Mouse (Mus musculus) heart, adult 2 months (tissue): ENCODE results near the gene Shb. TPM values are rescaled to one million over a fixed set of nuclear protein-coding genes. Genes with fewer than 3 reads are reported as not detected.
A peak's percentile ranks its signal among the peaks of the same experiment; 100 is the strongest.

Experiments used
- DNase-seq, 2 experiments: peaks; one replicate each; pipeline ENCODE4 v3.0.0; 2021
- H3K27ac ChIP-seq: fragments of 200-600 bp; 2 replicates; pipeline ENCODE4 v1.8.1; 2022
- H3K27me3 ChIP-seq: fragments of 200-500 bp; 2 replicates; pipeline ENCODE4 v1.6.1; 2012; ENCODE audit warnings: mild to moderate bottlenecking, low read length, inconsistent platforms, mixed read lengths; ENCODE audit not compliant: control insufficient read depth, insufficient read depth
- H3K36me3 ChIP-seq: fragments of 200-500 bp; 2 replicates; pipeline ENCODE4 v1.6.1; 2012; ENCODE audit warnings: low read length, inconsistent platforms; ENCODE audit not compliant: control insufficient read depth, insufficient read depth
- H3K4me1 ChIP-seq: fragments of 200-500 bp; 2 replicates; pipeline ENCODE4 v1.6.1; 2011; ENCODE audit warnings: low read length; ENCODE audit not compliant: control insufficient read depth, insufficient read depth
- H3K4me3 ChIP-seq: fragments of 200-600 bp; 2 replicates; pipeline ENCODE4 v1.8.1; 2022
- H3K79me2 ChIP-seq: fragments of 200-500 bp; replicated peaks from 2 replicates; pipeline ENCODE4 v1.6.1; 2012; ENCODE audit warnings: mild to moderate bottlenecking, inconsistent platforms, low read length, moderate library complexity, mixed read lengths; ENCODE audit not compliant: control insufficient read depth, insufficient read depth
- H3K9ac ChIP-seq: fragments of 200-500 bp; 2 replicates; pipeline ENCODE4 v1.6.1; 2012; ENCODE audit warnings: low read depth, mild to moderate bottlenecking, control low read depth, inconsistent platforms, low read length, mixed read lengths
- CTCF ChIP-seq: fragments of 200-600 bp; IDR thresholded peaks from 2 replicates; pipeline ENCODE4 v1.8.1; 2022; ENCODE audit warnings: antibody characterized with exemption, mild to moderate bottlenecking, moderate library complexity
- EP300 ChIP-seq: fragments of 200-500 bp; IDR thresholded peaks from 2 replicates; pipeline ENCODE4 v1.6.1; 2011; ENCODE audit warnings: low read depth, low read length, control low read depth; ENCODE audit not compliant: insufficient read depth
- POLR2A ChIP-seq: fragments of 200-500 bp; IDR thresholded peaks from 2 replicates; pipeline ENCODE4 v1.6.1; 2011; ENCODE audit warnings: mild to moderate bottlenecking, low read depth, low read length, control low read depth; ENCODE audit not compliant: insufficient read depth
- WGBS: fragments of 180-500 bp; shearing (Covaris S2); methylation state at CpG from one replicate; pipeline ENCODE4 v1.1.7; 2018; 5-methylcytosine and 5-hydroxymethylcytosine counted together
- intact Hi-C: fragments of 180-260 bp; cut with DNase I; formaldehyde crosslinking; loops from one replicate; pipeline ENCODE4 v1.15.1; 2025
- polyA plus RNA-seq: library from polyadenylated mRNA; depleted of rRNA; stranded (reverse); fragments of >200 nt; gene quantifications from 2 replicates; pipeline ENCODE4 v1.2.3, GENCODE M21; 2012
- total RNA-seq, 2 experiments: library from RNA; stranded (reverse); gene quantifications; 2 replicates each; pipeline ENCODE4 v1.2.3; 2021

The Shb gene
- total and polyA plus RNA-seq, 3 experiments = 19.4 to 43.0 (median 27.2) TPM

DNA sequence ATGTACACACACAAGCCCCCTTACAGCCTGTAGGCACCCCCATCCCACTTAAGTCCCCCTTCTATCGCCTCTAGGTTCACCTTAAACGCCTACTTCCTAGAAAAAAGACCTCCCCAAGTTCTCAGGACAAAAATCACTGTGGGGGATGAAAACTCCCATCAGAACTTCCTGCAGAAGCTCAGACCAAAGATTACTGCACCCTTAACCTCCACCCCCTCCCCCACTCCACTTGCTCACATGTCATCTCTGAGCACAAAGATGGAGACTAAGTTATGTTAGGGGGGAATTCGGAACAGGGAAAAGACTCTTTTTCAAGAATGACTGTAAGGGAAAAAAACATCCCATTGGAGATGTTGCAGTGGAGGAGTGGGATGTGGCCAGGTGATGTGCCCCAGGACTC lies 6.7 kb downstream of the Shb start:
- 82% methylated on average over 3 of the region's 3 CpGs for WGBS
- intact Hi-C loops = loop anchor here (5.0 kb wide), 1 partner anchor 33 kb away; no protein-coding TSS in a partner anchor
- Histone ChIP-seq H3K36me3 (peaks cover 2% of the 10 kb centered on the region), H3K27me3 (no peaks in the 10 kb centered on the region), H3K27ac (no peak overlapping the region), H3K4me1 (peaks cover 29% of the 10 kb centered on the region), H3K79me2 (0 out of 2 replicates have a peak, but pooled peaks cover 1% of the 10 kb centered on the region), H3K4me3 (no peak overlapping the region), H3K9ac (no peak overlapping the region)
- no peak for DNase-seq
- no peak for TF ChIP-seq CTCF
- TF ChIP-seq POLR2A = no peak
- no peak for TF ChIP-seq EP300

DNA sequence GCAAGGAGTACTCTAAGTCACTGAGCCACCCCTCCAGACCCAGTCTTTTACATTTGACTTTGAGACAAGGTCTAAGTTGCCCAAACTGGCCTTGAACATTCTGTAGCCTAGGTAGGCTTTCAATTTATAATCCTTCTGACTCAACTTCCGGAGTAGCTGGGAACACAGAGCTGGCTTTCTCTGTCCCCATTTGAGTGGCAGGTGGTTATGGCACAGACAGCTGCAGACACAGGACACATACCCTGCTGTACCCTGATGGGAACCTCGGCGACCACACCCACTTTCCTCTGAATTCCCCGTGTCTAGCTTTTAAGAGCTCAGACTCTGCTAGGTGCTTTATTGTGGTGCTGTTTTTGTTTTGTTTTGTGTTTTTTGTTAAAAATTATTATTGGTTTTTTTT lies 7.7 kb downstream of the Shb start:
- Histone ChIP-seq H3K79me2 (0 out of 2 replicates have a peak, but pooled peaks cover 1% of the 10 kb centered on the region), H3K36me3 (peaks cover 2% of the 10 kb centered on the region), H3K4me1 (peaks cover 32% of the 10 kb centered on the region), H3K27ac (no peak overlapping the region), H3K27me3 (no peaks in the 10 kb centered on the region), H3K4me3 (no peak overlapping the region), H3K9ac (no peak overlapping the region)
- no peak for DNase-seq
- no peak for TF ChIP-seq EP300
- TF ChIP-seq CTCF = no peak
- TF ChIP-seq POLR2A = no peak
- intact Hi-C loops = loop anchor here (5.0 kb wide), 1 partner anchor 32 kb away; no protein-coding TSS in a partner anchor
- WGBS = 92% methylated on average over 4 of the region's 4 CpGs

DNA sequence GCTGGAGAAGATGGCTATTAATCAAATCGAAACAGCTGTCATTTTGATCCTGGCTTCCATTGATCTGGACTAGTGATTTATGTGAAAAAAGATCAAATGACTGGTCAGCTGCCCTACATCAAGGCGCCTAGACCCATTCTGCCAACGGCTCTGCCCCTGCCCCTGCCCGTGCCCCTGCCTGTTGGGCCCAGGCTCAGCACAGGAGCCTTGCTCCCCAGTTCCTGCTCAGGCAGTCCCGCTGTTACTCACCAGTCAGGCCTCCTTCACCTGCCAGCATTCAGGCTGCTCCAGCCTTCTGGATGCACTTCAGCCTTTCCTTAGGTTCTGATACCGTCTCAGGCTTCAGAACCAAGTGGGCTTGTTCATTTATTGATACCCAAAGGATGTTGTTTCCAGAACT lies 8.9 kb downstream of the Shb start:
- intact Hi-C loops = no loop called here
- H3K79me2 ChIP-seq = 0 out of 2 replicates have a peak, but pooled peaks cover 1% of the 10 kb centered on the region
- no peak overlapping the region for H3K9ac ChIP-seq
- no peaks in the 10 kb centered on the region for H3K27me3 ChIP-seq
- TF ChIP-seq CTCF = no peak
- no peak for TF ChIP-seq EP300
- TF ChIP-seq POLR2A = no peak
- H3K27ac ChIP-seq = peak overlapping the region; percentile 36
- peaks cover 32% of the 10 kb centered on the region for H3K4me1 ChIP-seq
- H3K4me3 ChIP-seq = no peak overlapping the region
- WGBS = 86% methylated on average over 6 of the region's 6 CpGs
- peaks cover 2% of the 10 kb centered on the region for H3K36me3 ChIP-seq
- peak; percentile 1 to 18 for DNase-seq

DNA sequence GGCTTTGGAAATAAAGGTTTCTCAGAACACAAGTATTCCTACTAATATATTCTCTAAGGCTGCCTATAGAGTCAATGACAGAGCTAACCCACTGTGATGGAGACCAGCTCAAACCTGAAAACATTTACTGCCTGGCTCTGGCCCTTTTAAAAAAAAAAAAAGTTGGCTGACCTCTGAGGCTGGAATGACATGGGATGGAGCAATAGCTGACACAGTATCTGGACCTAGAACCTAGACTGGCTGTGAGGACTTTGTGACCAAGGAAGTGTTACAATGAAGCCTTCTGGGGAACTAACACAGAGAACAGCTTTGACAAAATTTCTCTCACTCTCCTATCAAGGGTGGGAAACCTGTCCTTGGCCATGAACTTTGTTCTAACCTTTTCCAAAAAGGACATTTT lies 9.3 kb downstream of the Shb start:
- H3K27me3 ChIP-seq = no peaks in the 10 kb centered on the region
- peaks cover 2% of the 10 kb centered on the region for H3K36me3 ChIP-seq
- intact Hi-C loops = no loop called here
- H3K79me2 ChIP-seq = 0 out of 2 replicates have a peak, but pooled peaks cover 1% of the 10 kb centered on the region
- H3K4me3 ChIP-seq = no peak overlapping the region
- peaks cover 29% of the 10 kb centered on the region for H3K4me1 ChIP-seq
- peak overlapping the region; percentile 36 for H3K27ac ChIP-seq
- H3K9ac ChIP-seq = no peak overlapping the region
- no peak for DNase-seq
- no peak for TF ChIP-seq POLR2A
- no peak for TF ChIP-seq EP300
- TF ChIP-seq CTCF = no peak

DNA sequence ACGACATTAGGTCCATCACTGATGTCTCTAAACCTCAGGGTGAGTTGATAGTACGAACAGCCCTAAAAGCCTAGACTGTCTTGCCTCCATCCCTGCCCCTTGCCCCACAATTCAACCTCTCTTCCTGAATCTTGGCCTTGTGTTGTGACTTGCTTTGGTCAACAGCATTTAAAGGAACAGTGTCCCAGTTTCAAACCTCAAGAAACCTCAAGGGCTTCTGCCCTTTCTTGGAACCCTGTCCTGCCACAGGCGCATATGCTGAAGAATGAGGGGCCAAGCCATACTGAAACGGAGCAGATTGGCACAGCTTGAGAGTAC lies 9.7 kb downstream of the Shb start:
- no peaks in the 10 kb centered on the region for H3K27me3 ChIP-seq
- no peak overlapping the region for H3K9ac ChIP-seq
- H3K4me1 ChIP-seq = peaks cover 27% of the 10 kb centered on the region
- intact Hi-C loops = no loop called here
- H3K27ac ChIP-seq = peak overlapping the region; percentile 33; the same call in 1 of the 2 replicates
- H3K79me2 ChIP-seq = 0 out of 2 replicates have a peak, but pooled peaks cover 1% of the 10 kb centered on the region
- WGBS = 74% methylated on average over 4 of the region's 4 CpGs
- H3K36me3 ChIP-seq = no peaks in the 10 kb centered on the region; the same call in 1 of the 2 replicates
- DNase-seq = peak in 1 of 2 experiments; percentile 14
- TF ChIP-seq CTCF = no peak
- TF ChIP-seq POLR2A = no peak
- TF ChIP-seq EP300 = no peak
- H3K4me3 ChIP-seq = no peak overlapping the region

DNA sequence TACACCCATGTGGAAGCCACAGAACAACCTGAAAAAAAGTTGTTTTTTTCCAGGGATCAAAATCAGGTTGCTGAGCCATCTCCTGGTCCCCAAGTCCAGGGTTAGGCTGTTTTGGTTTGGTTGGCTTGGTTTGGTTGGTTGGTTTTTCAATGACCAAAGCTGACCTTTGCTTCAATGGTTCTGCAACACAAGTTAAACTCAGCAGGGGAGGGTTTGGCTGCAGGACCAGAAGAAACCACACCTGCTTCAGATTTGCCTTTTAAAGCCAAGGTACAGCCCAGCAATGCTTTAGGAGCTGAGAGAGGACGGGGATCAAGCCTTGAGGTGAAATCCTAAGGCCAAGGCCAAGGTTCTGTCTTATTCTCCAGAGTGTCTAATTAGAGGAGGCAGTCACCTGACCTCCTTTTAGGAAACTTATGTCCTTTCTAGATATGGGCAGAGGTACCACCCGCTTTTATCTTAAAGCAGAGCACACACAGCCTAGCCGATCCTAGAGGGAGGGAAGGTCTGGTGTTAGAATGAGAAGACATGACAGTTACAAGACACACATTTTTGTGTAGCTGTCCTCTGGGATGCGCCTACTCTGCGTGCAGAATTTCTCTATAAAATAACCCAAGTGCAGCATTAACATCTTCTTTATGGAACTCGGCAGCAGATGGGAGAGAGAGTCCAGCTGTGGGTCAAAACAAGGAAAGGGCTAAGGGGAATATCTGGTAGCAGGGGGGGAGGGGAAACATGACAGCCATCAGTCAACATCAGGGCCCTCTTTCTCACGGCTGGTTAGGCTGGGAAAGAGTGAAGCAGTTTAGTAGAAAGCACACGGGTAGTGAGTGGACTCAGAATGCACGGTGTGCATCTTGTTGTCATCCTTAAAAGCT lies 10.3 kb downstream of the Shb start:
- Histone ChIP-seq H3K9ac (no peak overlapping the region), H3K79me2 (0 out of 2 replicates have a peak, but pooled peaks cover 1% of the 10 kb centered on the region), H3K27ac (no peak overlapping the region; the same call in 1 of the 2 replicates), H3K36me3 (no peaks in the 10 kb centered on the region), H3K4me3 (no peak overlapping the region), H3K27me3 (no peaks in the 10 kb centered on the region), H3K4me1 (peaks cover 26% of the 10 kb centered on the region)
- TF ChIP-seq CTCF (no peak), EP300 (no peak)
- DNase-seq = peak in 1 of 2 experiments; percentile 14
- intact Hi-C loops = no loop called here
- WGBS = 69% methylated on average over 9 of the region's 9 CpGs
